Mouse (Mus musculus) embryonic facial prominence, embryonic 12.5 days (tissue): ENCODE measurements around the gene Prkar1a. TPM values are rescaled to one million over a fixed set of nuclear protein-coding genes. Genes with fewer than 3 reads are reported as not detected.

ENCODE experiments used
- ATAC-seq: fragments of 200-750 bp; cut with Nextera tagmentation; 2 replicates; pipeline ENCODE4 v1.8.0; 2017; ENCODE audit not compliant: insufficient number of reproducible peaks, insufficient read depth, low FRiP score, low TSS enrichment
- H3K27ac ChIP-seq: fragments of 300-500 bp; sonication (generic); 2 replicates; pipeline ENCODE4 v1.5.1; 2016; ENCODE audit warnings: mild to moderate bottlenecking
- H3K27me3 ChIP-seq: fragments of 300-500 bp; sonication (generic); 2 replicates; pipeline ENCODE4 v1.6.1; 2016; ENCODE audit warnings: mild to moderate bottlenecking, moderate library complexity
- H3K36me3 ChIP-seq: fragments of 300-500 bp; sonication (generic); 2 replicates; pipeline ENCODE4 v1.6.1; 2016; ENCODE audit warnings: mild to moderate bottlenecking
- H3K4me1 ChIP-seq: fragments of 300-500 bp; sonication (generic); 2 replicates; pipeline ENCODE4 v1.6.1; 2016
- H3K4me2 ChIP-seq: fragments of 300-500 bp; sonication (generic); replicated peaks from 2 replicates; pipeline ENCODE4 v1.6.1; 2016; ENCODE audit warnings: mild to moderate bottlenecking, moderate library complexity
- H3K4me3 ChIP-seq: fragments of 300-500 bp; sonication (generic); 2 replicates; pipeline ENCODE4 v1.5.1; 2016; ENCODE audit warnings: mild to moderate bottlenecking
- H3K9ac ChIP-seq: fragments of 300-500 bp; sonication (generic); 2 replicates; pipeline ENCODE4 v1.6.1; 2016; ENCODE audit warnings: mild to moderate bottlenecking, moderate library complexity
- H3K9me3 ChIP-seq: fragments of 300-500 bp; sonication (generic); 2 replicates; pipeline ENCODE4 v1.6.1; 2016; ENCODE audit warnings: mild to moderate bottlenecking, moderate library complexity
- WGBS: fragments of 180-500 bp; shearing (Covaris S2); methylation state at CpG from one replicate; pipeline ENCODE4 v1.1.7; 2016; 5-methylcytosine and 5-hydroxymethylcytosine counted together
- polyA plus RNA-seq: library from polyadenylated mRNA; unstranded; fragments of >200 nt; fragmentation: Nextera tagmentation; extraction: Ambion mirVana; gene quantifications from 2 replicates; pipeline ENCODE4 v1.2.1, GENCODE M21; 2016

The Prkar1a gene
- polyA plus RNA-seq, 1 experiment from 2014 or later, result 392 TPM

GRCm38 (mm10) chr11:109715311-109715781, 66.1 kb downstream of the Prkar1a start:
- ATAC-seq, result no peak

GRCm38 (mm10) chr11:109716981-109717380, 67.8 kb downstream of the Prkar1a start:
- ATAC-seq, result no peak
- Histone ChIP-seq H3K27me3 (peaks cover 15% of the 10 kb centered on the region), H3K4me3 (no peak overlapping the region), H3K36me3 (no peaks in the 10 kb centered on the region), H3K4me1 (peaks cover 38% of the 10 kb centered on the region), H3K9me3 (no peaks in the 10 kb centered on the region), H3K27ac (no peak overlapping the region), H3K9ac (no peak overlapping the region), H3K4me2 (no peak overlapping the region)
- 64% methylated on average over 7 of the region's 7 CpGs for WGBS

More at GRCm38 (mm10) chr11:109715311-109715781, 66.1 kb downstream of the Prkar1a start:
- WGBS, result 33% methylated on average over 12 of the region's 12 CpGs
- Histone ChIP-seq H3K4me2 (no peak overlapping the region), H3K4me3 (no peak overlapping the region), H3K27me3 (no peaks in the 10 kb centered on the region), H3K9me3 (no peaks in the 10 kb centered on the region), H3K27ac (peak overlapping the region; percentile 50; the same call in 1 of the 2 replicates), H3K4me1 (peaks cover 29% of the 10 kb centered on the region), H3K9ac (no peak overlapping the region), H3K36me3 (no peaks in the 10 kb centered on the region)

- H3K36me3 ChIP-seq, result no peaks in the 10 kb centered on the region
- H3K4me2 ChIP-seq, result no peak overlapping the region
- no peaks in the 10 kb centered on the region for H3K9me3 ChIP-seq
- WGBS, result 81% methylated on average over 5 of the region's 5 CpGs
- H3K9ac ChIP-seq, result no peak overlapping the region
- peaks cover 15% of the 10 kb centered on the region for H3K27me3 ChIP-seq
- ATAC-seq, result no peak
- peaks cover 41% of the 10 kb centered on the region for H3K4me1 ChIP-seq
- no peak overlapping the region for H3K4me3 ChIP-seq
- no peak overlapping the region for H3K27ac ChIP-seq
Observed at GRCm38 (mm10) chr11:109717448-109717847, 68.2 kb downstream of the Prkar1a start.

GRCm38 (mm10) chr11:109717966-109718895, 69.0 kb downstream of the Prkar1a start:
- Histone ChIP-seq H3K27ac (no peak overlapping the region), H3K4me1 (peaks cover 39% of the 10 kb centered on the region), H3K9me3 (no peaks in the 10 kb centered on the region), H3K36me3 (no peaks in the 10 kb centered on the region), H3K4me2 (no peak overlapping the region), H3K27me3 (peaks cover 20% of the 10 kb centered on the region), H3K4me3 (no peak overlapping the region), H3K9ac (no peak overlapping the region)
- WGBS, result 85% methylated on average over 15 of the region's 15 CpGs
- no peak for ATAC-seq

Other genes starting within 250 kb of the Prkar1a start
- gene 9930022D16Rik, start 235.5 kb upstream of the Prkar1a start, polyA plus RNA-seq, result not detected in 2 replicates
- gene Amz2, start 223.5 kb upstream of the Prkar1a start, polyA plus RNA-seq, result 44.4 and 48.5 TPM in 2 replicates
- 2.4 and 2.7 TPM in 2 replicates for gene Arsg, start 176.0 kb upstream of the Prkar1a start, polyA plus RNA-seq
- gene Slc16a6, start 175.8 kb upstream of the Prkar1a start, polyA plus RNA-seq, result 3.5 and 3.7 TPM in 2 replicates
- 38.6 and 43.0 TPM in 2 replicates for gene Wipi1, start 37.4 kb upstream of the Prkar1a start, polyA plus RNA-seq
- 3.3 and 3.5 TPM in 2 replicates for gene Fam20a, start 72.9 kb downstream of the Prkar1a start, polyA plus RNA-seq
- gene 1700012B07Rik, start 178.6 kb downstream of the Prkar1a start, polyA plus RNA-seq, result not detected in 2 replicates